Mouse (Mus musculus) heart, postnatal 0 days (tissue): ENCODE data around the gene Tmem205. TPM values are rescaled to one million over a fixed set of nuclear protein-coding genes. Genes with fewer than 3 reads are reported as not detected.

Experiments used
- ATAC-seq: fragments of 200-750 bp; cut with Nextera tagmentation; 2 replicates; pipeline ENCODE4 v1.8.0; 2017; ENCODE audit warnings: low read depth, moderate number of reproducible peaks, moderate library complexity; ENCODE audit not compliant: insufficient read depth
- DNase-seq: peaks from one replicate; pipeline ENCODE4 v3.0.0-alpha.2; 2016; ENCODE audit warnings: low spot score
- H3K27ac ChIP-seq: fragments of 300-500 bp; sonication (generic); 2 replicates; pipeline ENCODE4 v1.5.1; 2014; ENCODE audit warnings: low read depth, mild to moderate bottlenecking
- H3K27me3 ChIP-seq: fragments of 300-500 bp; sonication (generic); 2 replicates; pipeline ENCODE4 v1.6.1; 2014; ENCODE audit warnings: low read length, mixed read lengths; ENCODE audit not compliant: control insufficient read depth, insufficient read depth
- H3K36me3 ChIP-seq: fragments of 300-500 bp; sonication (generic); replicated peaks from 2 replicates; pipeline ENCODE4 v1.6.1; 2014; ENCODE audit warnings: low read length, mixed read lengths; ENCODE audit not compliant: control insufficient read depth, insufficient read depth
- H3K4me1 ChIP-seq: fragments of 300-500 bp; sonication (generic); 2 replicates; pipeline ENCODE4 v1.6.1; 2014; ENCODE audit warnings: antibody characterized with exemption; ENCODE audit not compliant: control insufficient read depth, insufficient read depth
- H3K4me2 ChIP-seq: fragments of 300-500 bp; sonication (generic); 2 replicates; pipeline ENCODE4 v1.6.1; 2014; ENCODE audit warnings: low read depth, mild to moderate bottlenecking, low read length, moderate library complexity
- H3K4me3 ChIP-seq: fragments of 300-500 bp; sonication (generic); 2 replicates; pipeline ENCODE4 v1.5.1; 2014; ENCODE audit warnings: low read depth, low read length
- H3K9ac ChIP-seq: fragments of 300-500 bp; sonication (generic); replicated peaks from 2 replicates; pipeline ENCODE4 v1.6.1; 2014; ENCODE audit warnings: low read depth, low read length, mixed read lengths
- H3K9me3 ChIP-seq: fragments of 300-500 bp; sonication (generic); replicated peaks from 2 replicates; pipeline ENCODE4 v1.6.1; 2016; ENCODE audit warnings: low read length; ENCODE audit not compliant: control insufficient read depth
- CTCF ChIP-seq: IDR thresholded peaks from 2 replicates; pipeline ENCODE4 v1.5.1; 2016; ENCODE audit warnings: antibody characterized with exemption, control low read depth, low read depth
- EP300 ChIP-seq: IDR thresholded peaks from 2 replicates; pipeline ENCODE4 v1.6.1; 2016; ENCODE audit warnings: antibody characterized with exemption, low read depth
- WGBS: fragments of 180-500 bp; shearing (Covaris S2); extraction: QIAGEN DNeasy Blood & Tissue Kit; methylation state at CpG from one replicate; pipeline ENCODE4 v1.1.7; 2014; 5-methylcytosine and 5-hydroxymethylcytosine counted together
- polyA plus RNA-seq: library from polyadenylated mRNA; unstranded; fragments of >200 nt; fragmentation: Nextera tagmentation; extraction: Ambion mirVana; gene quantifications from 2 replicates; pipeline ENCODE4 v1.2.1, GENCODE M21; 2015
- total RNA-seq: library from RNA; depleted of rRNA; stranded (reverse); fragments of >200 nt; gene quantifications from 2 replicates; pipeline ENCODE4 v1.2.3, GENCODE M21; 2014; ENCODE audit warnings: low replicate concordance

The Tmem205 gene
- total and polyA plus RNA-seq, 2 experiments from 2014 or later = 44.8 to 53.9 TPM

DNA sequence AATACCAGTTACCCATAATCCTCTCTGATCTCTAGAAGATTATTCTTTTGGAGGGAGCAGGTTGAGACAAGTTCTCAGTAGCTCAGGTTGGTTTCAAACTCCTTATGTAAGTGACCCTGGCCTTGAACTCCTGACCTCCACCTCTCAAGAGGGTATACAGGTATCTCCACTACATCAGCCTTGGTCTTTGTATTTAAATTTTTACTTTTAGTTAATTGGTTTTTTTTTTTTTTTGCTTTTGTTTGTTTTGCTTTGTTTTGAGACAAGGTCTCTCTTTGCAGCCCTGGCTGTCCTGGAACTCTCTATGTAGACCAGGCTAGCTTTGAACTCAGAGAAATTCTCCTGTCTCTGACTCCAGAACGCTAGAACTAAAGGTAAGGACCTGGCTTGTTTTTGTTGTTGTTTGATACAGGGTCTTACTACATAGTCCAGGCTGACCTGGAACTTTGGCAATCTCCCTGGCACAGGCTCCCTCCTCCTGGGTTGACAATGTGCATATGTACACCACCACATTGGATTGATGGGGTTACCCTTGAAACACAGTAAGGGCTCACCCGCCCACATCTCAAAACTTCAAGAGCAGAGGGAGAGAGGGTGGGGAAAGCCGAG lies 3.8 kb downstream of the Tmem205 start:
- no peak for ATAC-seq

DNA sequence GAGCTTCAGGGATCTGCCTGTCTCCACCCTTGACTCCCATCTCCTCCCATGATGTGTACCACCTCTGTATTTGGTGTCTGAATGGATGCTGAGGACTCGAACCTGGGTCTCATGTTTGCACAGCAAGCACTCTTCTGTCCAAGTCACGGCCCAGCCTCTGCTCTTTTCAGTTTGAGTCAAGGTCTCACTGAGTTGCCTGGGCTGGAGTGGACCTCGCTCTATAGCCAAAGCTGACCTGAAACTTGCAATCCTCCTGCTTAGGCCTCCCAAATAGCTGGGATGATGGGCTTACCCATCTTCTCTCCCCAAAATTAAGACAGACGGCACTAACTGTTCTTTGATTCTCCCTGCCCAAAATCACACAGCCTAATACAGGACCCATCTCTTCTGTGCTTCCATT lies 4.3 kb downstream of the Tmem205 start:
- WGBS = 85% methylated on average over 4 of the region's 4 CpGs
- TF ChIP-seq CTCF (no peak), EP300 (no peak)
- Histone ChIP-seq H3K9ac (no peak overlapping the region), H3K36me3 (no peaks in the 10 kb centered on the region), H3K9me3 (no peaks in the 10 kb centered on the region), H3K27ac (peak overlapping the region; percentile 77), H3K4me1 (peaks cover 24% of the 10 kb centered on the region), H3K4me2 (no peak overlapping the region), H3K27me3 (no peaks in the 10 kb centered on the region), H3K4me3 (no peak overlapping the region)
- no peak for ATAC-seq
- DNase-seq = no peak

More for the DNA sequence above, 3.8 kb downstream of the Tmem205 start:
- H3K27ac ChIP-seq = peak overlapping the region; percentile 77
- no peak overlapping the region for H3K4me3 ChIP-seq
- H3K4me2 ChIP-seq = no peak overlapping the region
- H3K4me1 ChIP-seq = peaks cover 24% of the 10 kb centered on the region
- no peaks in the 10 kb centered on the region for H3K27me3 ChIP-seq
- DNase-seq = no peak
- TF ChIP-seq CTCF (no peak), EP300 (no peak)
- WGBS = 13% methylated on average over 3 of the region's 3 CpGs
- no peaks in the 10 kb centered on the region for H3K9me3 ChIP-seq
- H3K36me3 ChIP-seq = no peaks in the 10 kb centered on the region
- H3K9ac ChIP-seq = no peak overlapping the region

DNA sequence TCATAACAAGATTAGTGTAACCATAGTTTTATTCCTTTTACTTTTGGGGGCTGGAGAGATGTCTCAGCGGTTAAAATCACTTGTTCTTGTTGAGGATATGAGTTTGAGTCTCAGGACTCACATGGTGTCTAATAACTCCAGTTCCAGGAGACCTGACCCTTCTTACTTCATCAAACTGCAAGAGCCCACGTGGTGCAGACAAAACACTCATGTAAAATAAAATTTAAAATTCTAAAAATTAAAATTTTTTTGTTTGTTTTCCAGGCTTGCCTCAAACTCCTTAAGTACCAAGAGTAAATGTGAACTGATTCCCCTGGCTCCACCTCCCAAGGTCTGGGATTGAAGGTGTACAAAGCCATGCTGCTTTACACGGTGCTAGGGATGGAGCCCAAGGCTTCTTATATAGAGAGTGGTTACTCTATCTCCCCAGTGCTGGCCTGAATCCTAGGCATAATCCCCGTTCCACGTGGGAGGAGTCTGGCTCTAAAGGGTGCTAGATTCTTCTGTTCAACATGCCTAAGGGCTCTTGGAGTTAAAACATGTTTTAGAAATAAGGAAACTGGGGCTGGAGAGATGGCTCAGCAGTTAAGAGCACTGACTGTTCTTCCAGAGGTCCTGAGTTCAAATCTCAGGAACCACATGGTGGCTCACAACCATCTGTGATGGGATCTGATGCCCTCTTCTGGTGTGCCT lies 8.5 kb downstream of the Tmem205 start:
- Histone ChIP-seq H3K9me3 (no peaks in the 10 kb centered on the region), H3K9ac (no peak overlapping the region), H3K27me3 (no peaks in the 10 kb centered on the region), H3K4me3 (peak overlapping the region; percentile 63), H3K4me2 (peak overlapping the region; percentile 94), H3K4me1 (peaks cover 6% of the 10 kb centered on the region; the same call in 1 of the 2 replicates), H3K36me3 (no peaks in the 10 kb centered on the region), H3K27ac (0 out of 2 replicates have a peak overlapping the region, but pooled peaks have one; percentile 19)
- no peak for DNase-seq
- no peak for ATAC-seq
- 25% methylated on average over 5 of the region's 5 CpGs for WGBS
- TF ChIP-seq EP300 (no peak), CTCF (no peak)

DNA sequence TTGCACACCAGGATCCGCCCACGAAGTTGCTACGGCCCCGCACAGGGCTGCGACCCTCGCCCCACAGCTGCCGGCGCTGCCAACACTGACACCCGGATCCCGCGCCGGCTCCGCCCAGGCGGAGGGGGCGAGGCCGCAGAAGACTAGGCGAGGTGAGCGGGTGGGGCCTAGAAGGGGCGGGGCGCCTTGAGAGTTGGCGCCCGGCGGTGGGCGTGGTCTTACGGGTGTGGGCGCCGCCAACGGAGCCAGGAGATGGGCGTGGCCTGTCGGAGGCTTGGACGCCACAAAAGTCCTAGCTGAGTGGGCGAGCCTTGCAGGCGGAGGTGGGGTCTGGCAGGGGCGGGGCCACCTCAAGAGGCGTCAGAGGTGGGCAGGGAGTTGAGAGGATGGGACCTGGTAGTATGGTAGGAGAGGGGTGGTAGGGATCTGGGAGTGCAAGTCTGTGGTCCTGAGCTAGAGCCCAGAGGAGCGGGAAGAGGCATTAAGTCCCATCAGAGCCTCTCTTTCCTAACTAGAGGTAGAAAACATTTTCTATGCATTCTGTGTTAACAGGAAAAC lies 9.2 kb downstream of the Tmem205 start, which contains the start of gene Rab3d:
Rab3d (minus strand) TSS at position 158 of the 558 bp plus-strand sequence.
- Histone ChIP-seq H3K9ac (peak within 1 kb of the TSS; percentile 35), H3K9me3 (no peaks in the 10 kb centered on the region), H3K36me3 (no peaks in the 10 kb centered on the region), H3K4me3 (peak within 1 kb of the TSS; percentile 63), H3K4me1 (no peaks in the 10 kb centered on the region), H3K27me3 (no peaks in the 10 kb centered on the region), H3K4me2 (peak within 1 kb of the TSS; percentile 94), H3K27ac (peak within 1 kb of the TSS; percentile 19; the same call in 1 of the 2 replicates)
- DNase-seq (peak; percentile 96), ATAC-seq (peak; percentile 93)
- TF ChIP-seq EP300 = no peak
- no peak for TF ChIP-seq CTCF
- WGBS = under 1% methylated on average over 35 of the region's 36 CpGs

DNA sequence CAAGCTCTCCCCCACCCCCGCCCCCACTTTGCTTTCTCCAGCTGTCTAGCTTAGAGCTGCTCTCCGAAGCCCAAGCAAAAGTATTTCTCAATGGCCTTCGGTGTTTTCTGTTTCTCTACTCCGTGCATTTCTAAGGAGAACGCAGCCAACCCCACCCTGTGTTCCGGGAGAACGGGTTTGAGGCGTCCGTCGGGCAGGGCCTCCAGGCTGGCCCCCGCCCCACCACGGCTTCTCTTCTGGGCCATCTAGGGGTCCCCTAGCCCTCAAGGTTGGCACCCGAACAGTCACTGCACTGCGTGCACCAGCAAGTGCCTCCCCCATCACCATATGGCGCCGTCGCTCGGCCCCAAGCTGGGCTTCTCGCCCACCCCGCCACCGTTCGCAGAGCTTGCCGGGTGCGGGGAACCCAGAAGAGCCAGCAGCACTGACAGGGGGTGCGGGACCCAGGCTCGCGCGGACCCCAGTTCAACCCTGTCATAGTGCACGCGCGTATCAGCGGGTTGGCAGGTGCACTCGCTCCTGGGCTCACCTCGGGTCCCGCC lies 9.8 kb downstream of the Tmem205 start:
- DNase-seq (no peak), ATAC-seq (peak; percentile 43)
- TF ChIP-seq EP300 (no peak), CTCF (no peak)
- Histone ChIP-seq H3K9me3 (no peaks in the 10 kb centered on the region), H3K36me3 (no peaks in the 10 kb centered on the region), H3K4me3 (peak overlapping the region; percentile 63), H3K27me3 (no peaks in the 10 kb centered on the region), H3K4me2 (peak overlapping the region; percentile 94), H3K4me1 (no peaks in the 10 kb centered on the region), H3K27ac (no peak overlapping the region), H3K9ac (peak overlapping the region; percentile 35)
- 2% methylated on average over 35 of the region's 35 CpGs for WGBS
